Mouse (Mus musculus): ENCODE results near the gene Dnajc28. TPM values are rescaled to one million over a fixed set of nuclear protein-coding genes. Genes with fewer than 3 reads are reported as not detected.
A peak's percentile ranks its signal among the peaks of the same experiment; 100 is the strongest.
"Not testable (repeated sequence)": the region's sequence is repeated elsewhere in the genome, so short reads cannot be mapped to it uniquely, and the experiment has no call there.

The Dnajc28 gene
- polyA plus RNA-seq, 1 experiment from 2014 or later: 2.9 TPM

DNA sequence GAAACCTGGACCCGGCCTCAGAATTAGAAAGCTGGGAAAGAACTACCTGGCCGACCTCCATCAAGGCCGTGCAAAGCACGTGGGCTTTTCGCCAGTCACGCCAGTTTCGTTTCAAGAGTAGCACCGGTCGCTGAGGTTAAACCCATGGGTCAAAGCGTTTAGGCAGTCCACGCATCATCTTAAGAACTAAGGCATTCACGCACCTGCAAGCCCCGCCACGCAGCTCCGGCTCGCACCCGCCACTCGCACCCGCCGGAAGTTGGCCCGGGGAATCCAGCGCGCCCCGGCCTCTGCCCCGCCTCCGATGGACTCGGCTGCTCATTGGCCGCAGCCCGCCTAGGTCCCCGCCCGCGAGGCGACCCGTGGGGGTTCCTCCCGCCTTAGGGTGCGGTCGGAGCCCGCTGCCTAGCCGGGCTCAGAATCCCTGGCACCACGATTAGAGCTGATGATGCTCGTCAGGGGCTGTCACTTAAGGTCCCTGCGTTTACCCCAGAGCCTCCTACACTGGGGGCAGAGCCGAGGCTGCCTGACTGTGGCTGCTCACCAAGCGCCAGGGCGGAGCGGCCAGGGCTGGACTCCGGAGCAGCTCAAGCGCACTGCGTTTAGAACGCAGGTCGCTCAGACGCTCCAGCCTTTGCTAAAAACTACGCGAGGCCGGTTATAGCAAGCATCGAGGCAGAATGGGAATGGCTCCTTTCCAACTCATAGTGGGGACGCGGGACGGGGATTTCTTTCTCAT lies 28.0 kb upstream of the Dnajc28 start, which contains the start of gene Gart:
Gart (minus strand) TSS at position 272 of the 739 bp plus-strand sequence.
- no peaks in the 10 kb centered on the region for H3K9me3 ChIP-seq
- peak within 1 kb of the TSS; percentile 99 for H3K27ac ChIP-seq
- H3K27me3 ChIP-seq (ENCODE audit: insufficient read depth, poor library complexity, severe bottlenecking): no peaks in the 10 kb centered on the region
- H3K4me3 ChIP-seq: peak within 1 kb of the TSS; percentile 87
- peaks cover 26% of the 10 kb centered on the region for H3K36me3 ChIP-seq
- H3K4me1 ChIP-seq: peaks cover 10% of the 10 kb centered on the region
- under 1% methylated on average over 59 of the region's 59 CpGs for WGBS
- DNase-seq (ENCODE audit: low spot score): peak; percentile 97

DNA sequence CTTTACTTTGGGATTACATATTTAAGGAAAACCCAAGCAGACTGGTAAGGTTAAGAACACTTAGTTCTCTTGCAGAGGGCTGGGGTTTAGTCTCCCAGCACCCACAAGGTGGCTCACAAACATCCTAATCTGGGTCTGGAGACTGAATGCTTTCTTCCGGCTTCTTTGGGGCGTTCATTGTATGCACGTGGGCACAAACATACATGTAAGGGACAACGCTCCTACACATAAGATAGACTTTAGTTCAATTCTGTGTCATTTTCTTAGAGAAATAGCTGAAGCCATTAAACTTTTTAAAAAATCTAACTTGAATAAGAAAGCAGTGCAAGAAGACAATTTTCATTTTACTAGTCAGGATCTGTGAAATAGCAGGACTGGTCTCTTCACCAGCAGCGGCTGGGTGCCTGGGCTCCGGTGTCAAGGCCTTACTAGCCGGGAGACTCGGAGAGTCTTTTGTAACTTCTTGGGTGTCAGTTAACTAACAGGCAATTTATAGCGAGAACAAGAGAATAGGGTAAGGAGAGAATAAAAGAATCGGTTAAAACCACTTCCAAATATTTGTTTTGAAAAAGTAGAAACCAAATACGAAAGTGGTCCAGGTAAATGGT lies 27.3 kb upstream of the Dnajc28 start:
- Histone ChIP-seq H3K9me3 (no peaks in the 10 kb centered on the region), H3K36me3 (peaks cover 26% of the 10 kb centered on the region), H3K4me1 (peaks cover 10% of the 10 kb centered on the region), H3K4me3 (peak overlapping the region; percentile 87), H3K27me3 (ENCODE audit: insufficient read depth, poor library complexity, severe bottlenecking) (no peaks in the 10 kb centered on the region), H3K27ac (peak overlapping the region; percentile 99)
- WGBS: 2% methylated on average over 11 of the region's 11 CpGs
- peak; percentile 76 for DNase-seq (ENCODE audit: low spot score)

DNA sequence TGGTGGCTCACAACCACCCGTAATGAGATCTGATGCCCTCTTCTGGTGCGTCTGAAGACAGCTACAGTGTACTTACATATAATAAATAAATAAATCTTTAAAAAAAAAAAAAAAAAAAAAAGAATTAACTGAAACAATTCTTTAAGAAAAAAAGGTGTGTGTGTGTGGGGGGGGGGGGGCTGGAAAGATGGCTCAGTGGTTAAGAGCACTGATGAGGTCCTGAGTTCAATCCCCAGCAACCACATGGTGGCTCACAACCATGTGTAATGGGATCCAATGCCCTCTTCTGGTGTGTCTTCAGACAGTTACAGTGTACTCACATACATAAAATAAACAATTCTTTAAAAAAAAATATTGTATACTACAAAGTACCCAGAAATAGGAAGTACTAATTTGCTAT lies 26.6 kb upstream of the Dnajc28 start:
- DNase-seq (ENCODE audit: low spot score): peak; percentile 63
- WGBS: 82% methylated on average over 1 of the region's 2 CpGs
- not testable (repeated sequence) for H3K27me3 ChIP-seq (ENCODE audit: insufficient read depth, poor library complexity, severe bottlenecking); H3K9me3 ChIP-seq; H3K27ac ChIP-seq
- Histone ChIP-seq H3K4me3 (peak overlapping the region; percentile 87), H3K4me1 (peaks cover 10% of the 10 kb centered on the region), H3K36me3 (peaks cover 29% of the 10 kb centered on the region)

DNA sequence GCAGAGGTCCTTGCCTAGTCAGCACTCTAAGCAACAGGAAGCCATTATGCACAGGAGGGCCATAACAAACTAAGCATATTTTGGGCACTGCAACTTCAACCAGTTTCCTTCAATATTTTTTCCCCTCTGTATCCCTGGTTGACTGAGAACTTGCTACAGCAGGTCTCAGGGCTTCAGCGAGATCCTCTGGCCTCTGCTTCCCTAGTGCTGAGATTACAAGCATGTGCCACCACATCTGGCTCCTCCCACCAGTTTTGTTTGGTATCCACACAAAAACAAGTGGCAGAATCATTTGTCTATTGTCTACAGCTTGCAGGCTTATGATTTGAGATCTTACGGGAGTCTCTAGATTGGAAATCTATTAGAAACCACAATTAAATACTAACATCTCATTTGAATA lies 26.1 kb upstream of the Dnajc28 start:
- Histone ChIP-seq H3K36me3 (peaks cover 34% of the 10 kb centered on the region), H3K4me1 (peaks cover 10% of the 10 kb centered on the region), H3K27ac (no peak overlapping the region), H3K27me3 (ENCODE audit: insufficient read depth, poor library complexity, severe bottlenecking) (no peaks in the 10 kb centered on the region), H3K9me3 (no peaks in the 10 kb centered on the region), H3K4me3 (no peak overlapping the region)
- DNase-seq (ENCODE audit: low spot score): peak; percentile 56
- WGBS: 76% methylated on average over 2 of the region's 2 CpGs

DNA sequence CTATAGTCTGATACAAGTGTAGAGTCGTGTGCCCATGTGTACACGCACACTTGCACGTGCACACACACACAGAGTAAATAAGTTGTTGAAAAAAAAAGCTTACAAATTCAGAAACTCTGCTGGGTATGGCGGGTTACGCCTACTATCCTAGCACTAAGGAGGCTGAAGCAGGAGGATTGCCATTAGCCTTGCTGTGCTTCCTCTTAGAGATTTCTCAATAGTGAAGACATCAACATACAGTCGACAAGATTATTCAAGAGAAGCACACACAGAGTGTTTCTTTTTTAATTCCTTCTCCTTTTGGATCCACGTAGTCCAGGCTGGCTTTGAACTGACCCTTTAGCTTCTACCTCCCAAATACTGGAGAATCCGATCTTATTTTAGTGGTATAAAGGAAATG lies 21.3 kb upstream of the Dnajc28 start:
- no peak overlapping the region for H3K27ac ChIP-seq
- no peaks in the 10 kb centered on the region for H3K27me3 ChIP-seq (ENCODE audit: insufficient read depth, poor library complexity, severe bottlenecking)
- H3K4me1 ChIP-seq: peaks cover 3% of the 10 kb centered on the region; the same call in 1 of the 2 replicates
- no peak overlapping the region for H3K4me3 ChIP-seq
- WGBS: 94% methylated on average over 8 of the region's 8 CpGs
- no peaks in the 10 kb centered on the region for H3K9me3 ChIP-seq
- no peak for DNase-seq (ENCODE audit: low spot score)
- H3K36me3 ChIP-seq: peaks cover 81% of the 10 kb centered on the region

DNA sequence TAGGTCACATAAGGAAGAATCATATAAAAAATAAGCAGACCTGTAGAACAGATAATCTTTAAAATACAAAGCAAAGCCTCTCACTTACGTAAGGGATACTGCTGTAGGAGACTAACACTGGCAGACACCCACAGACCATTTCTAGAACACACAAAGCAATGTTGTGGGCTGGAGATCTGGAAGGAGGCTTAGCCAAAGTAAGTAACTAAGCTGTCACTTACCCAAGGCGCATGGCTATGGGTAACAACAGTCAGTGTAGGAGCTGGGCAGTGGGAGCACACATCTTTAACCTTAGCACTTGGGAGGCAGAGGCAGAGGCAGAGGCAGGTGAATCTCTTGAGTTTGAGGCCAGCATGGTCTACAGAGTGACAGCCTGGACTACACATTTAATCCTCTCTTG lies 20.8 kb upstream of the Dnajc28 start:
- Histone ChIP-seq H3K4me3 (no peak overlapping the region), H3K27ac (no peak overlapping the region), H3K36me3 (peaks cover 87% of the 10 kb centered on the region), H3K9me3 (no peaks in the 10 kb centered on the region), H3K27me3 (ENCODE audit: insufficient read depth, poor library complexity, severe bottlenecking) (no peaks in the 10 kb centered on the region), H3K4me1 (no peaks in the 10 kb centered on the region)
- DNase-seq (ENCODE audit: low spot score): no peak
- WGBS: 95% methylated on average over 2 of the region's 2 CpGs

DNA sequence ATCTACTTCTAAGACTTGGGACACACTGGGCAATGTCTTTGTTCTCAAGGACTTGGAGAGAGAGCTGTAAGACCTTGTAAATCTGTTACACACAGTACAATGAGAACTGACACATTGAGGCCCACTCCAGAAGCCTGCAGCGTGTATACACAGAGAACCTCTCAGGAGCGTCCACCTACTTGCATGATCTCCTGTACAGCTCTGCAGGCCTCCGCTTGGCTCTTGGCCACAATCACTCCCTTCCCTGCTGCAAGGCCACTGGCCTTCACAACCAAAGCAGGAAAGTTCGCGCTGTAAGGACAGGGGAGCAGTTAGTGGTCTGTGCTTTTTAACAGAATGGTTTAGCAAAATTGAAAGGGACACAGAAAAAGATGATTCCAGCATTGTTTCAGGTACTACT lies 20.3 kb upstream of the Dnajc28 start:
- no peaks in the 10 kb centered on the region for H3K9me3 ChIP-seq
- H3K36me3 ChIP-seq: peaks cover 91% of the 10 kb centered on the region
- 91% methylated on average over 5 of the region's 5 CpGs for WGBS

DNA sequence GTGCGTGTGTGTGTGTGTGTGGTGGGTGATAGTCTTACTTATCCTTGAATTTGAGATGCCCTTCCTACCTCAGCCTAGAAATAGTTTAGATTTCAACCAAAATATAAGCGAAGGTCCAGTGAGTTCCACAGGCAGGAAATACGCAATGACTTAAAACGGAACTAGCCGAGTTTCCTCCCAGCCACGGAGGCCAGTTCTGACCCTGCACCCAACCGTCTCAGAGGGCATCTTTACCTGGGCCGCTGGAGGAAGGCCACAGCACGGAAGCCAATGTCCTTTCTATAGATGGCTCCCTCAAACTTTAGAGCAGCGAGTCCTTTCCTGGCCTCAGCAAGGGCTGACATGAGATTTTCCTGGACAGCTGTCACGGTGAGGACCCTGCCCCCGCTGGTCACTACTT lies 14.8 kb upstream of the Dnajc28 start:
- Histone ChIP-seq H3K36me3 (peaks cover 97% of the 10 kb centered on the region), H3K4me1 (no peaks in the 10 kb centered on the region), H3K27me3 (ENCODE audit: insufficient read depth, poor library complexity, severe bottlenecking) (no peaks in the 10 kb centered on the region), H3K27ac (no peak overlapping the region), H3K9me3 (no peaks in the 10 kb centered on the region), H3K4me3 (no peak overlapping the region)
- DNase-seq (ENCODE audit: low spot score): no peak
- WGBS: 92% methylated on average over 12 of the region's 12 CpGs

More for the DNA sequence above, 20.3 kb upstream of the Dnajc28 start:
- Histone ChIP-seq H3K27me3 (ENCODE audit: insufficient read depth, poor library complexity, severe bottlenecking) (no peaks in the 10 kb centered on the region), H3K4me1 (no peaks in the 10 kb centered on the region), H3K4me3 (no peak overlapping the region), H3K27ac (no peak overlapping the region)
- no peak for DNase-seq (ENCODE audit: low spot score)

DNA sequence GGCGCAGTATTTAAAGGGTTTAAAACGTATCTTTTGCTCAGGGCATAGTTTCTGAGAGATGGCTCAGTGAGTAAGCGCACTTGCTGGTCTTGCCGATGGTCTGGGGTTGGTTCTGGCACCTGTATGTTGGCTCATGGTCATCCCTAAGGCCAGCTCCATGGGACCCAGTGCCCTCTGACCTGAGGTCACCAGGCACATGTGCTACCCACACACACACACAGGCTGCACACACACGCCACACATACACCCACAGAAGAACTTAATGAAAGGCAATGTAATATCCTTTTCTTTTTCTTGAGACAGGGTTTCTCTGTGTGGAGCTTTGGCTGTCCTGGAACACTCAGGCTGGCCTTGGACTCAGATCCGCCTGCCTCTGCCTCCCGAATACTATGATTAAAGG lies 14.1 kb upstream of the Dnajc28 start:
- no peaks in the 10 kb centered on the region for H3K27me3 ChIP-seq (ENCODE audit: insufficient read depth, poor library complexity, severe bottlenecking)
- WGBS: 96% methylated on average over 7 of the region's 7 CpGs
- no peak for DNase-seq (ENCODE audit: low spot score)
- H3K9me3 ChIP-seq: no peaks in the 10 kb centered on the region
- H3K27ac ChIP-seq: no peak overlapping the region
- no peaks in the 10 kb centered on the region for H3K4me1 ChIP-seq
- H3K36me3 ChIP-seq: peaks cover 97% of the 10 kb centered on the region
- H3K4me3 ChIP-seq: no peak overlapping the region

DNA sequence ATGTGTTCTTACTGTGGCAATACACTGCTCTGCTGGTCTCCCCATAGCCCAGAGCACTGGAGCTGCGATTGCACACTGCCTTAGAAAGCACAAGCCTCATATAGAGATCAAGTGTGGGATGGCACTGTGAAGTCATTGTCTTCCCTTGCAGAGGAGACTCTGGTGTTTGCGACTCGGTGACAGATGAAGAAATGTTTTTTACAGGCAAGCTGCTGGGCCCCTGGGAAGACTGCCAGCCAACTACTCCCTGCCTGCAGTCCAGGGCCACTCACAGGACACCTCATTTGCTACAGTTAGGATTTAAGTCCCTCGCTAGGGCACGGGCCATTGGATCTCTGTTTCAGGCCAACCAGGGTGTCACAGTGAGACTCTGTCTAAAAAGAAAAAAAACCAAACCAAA lies 13.6 kb upstream of the Dnajc28 start:
- no peak for DNase-seq (ENCODE audit: low spot score)
- Histone ChIP-seq H3K27me3 (ENCODE audit: insufficient read depth, poor library complexity, severe bottlenecking) (no peaks in the 10 kb centered on the region), H3K4me3 (no peak overlapping the region), H3K36me3 (peaks cover 97% of the 10 kb centered on the region), H3K9me3 (no peaks in the 10 kb centered on the region), H3K27ac (no peak overlapping the region), H3K4me1 (no peaks in the 10 kb centered on the region)
- 92% methylated on average over 5 of the region's 5 CpGs for WGBS

DNA sequence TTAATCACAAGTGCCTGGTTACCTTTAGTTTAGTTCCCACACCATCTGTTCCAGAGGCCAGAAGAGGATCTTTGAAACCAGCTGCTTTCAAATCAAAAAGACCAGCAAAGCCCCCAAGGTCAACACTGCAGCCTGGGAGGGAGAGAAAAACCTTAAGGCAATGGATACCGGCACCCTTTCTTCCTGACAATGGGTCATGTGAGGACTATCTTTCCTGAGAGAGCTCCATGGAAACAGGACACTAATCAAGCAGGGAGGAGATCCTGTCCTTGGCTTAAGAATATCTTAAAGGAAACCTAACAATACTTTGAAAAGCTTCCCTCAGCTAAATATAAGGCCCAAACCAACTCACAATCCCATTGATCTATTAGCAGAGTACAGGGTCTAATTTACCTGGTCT lies 11.8 kb upstream of the Dnajc28 start:
- H3K27ac ChIP-seq: no peak overlapping the region
- H3K4me3 ChIP-seq: no peak overlapping the region
- H3K36me3 ChIP-seq: peaks cover 95% of the 10 kb centered on the region
- no peaks in the 10 kb centered on the region for H3K4me1 ChIP-seq
- no peaks in the 10 kb centered on the region for H3K27me3 ChIP-seq (ENCODE audit: insufficient read depth, poor library complexity, severe bottlenecking)
- H3K9me3 ChIP-seq: no peaks in the 10 kb centered on the region
- WGBS: 85% methylated on average over 1 of the region's 1 CpGs
- no peak for DNase-seq (ENCODE audit: low spot score)

DNA sequence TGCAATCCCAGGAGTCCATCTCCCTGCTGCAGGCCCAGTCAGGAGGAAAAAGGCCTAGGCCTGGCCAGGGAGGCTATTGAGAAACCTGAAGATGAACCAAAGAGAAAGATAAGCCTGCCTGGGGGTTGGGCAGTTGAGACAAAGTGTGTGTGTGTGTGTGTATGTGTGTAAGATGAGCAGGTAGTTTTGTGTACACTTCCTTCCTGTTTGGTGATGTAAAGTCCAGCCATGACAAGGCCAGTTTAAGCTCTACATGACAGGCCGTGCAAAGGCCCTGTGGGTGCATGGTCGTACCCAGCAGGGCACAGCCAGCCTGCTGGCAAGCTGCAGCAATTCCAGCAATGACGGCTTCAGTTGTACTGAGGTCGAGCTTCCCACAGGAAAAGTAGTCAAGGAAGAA lies 10.9 kb upstream of the Dnajc28 start:
- Histone ChIP-seq H3K9me3 (no peaks in the 10 kb centered on the region), H3K27me3 (ENCODE audit: insufficient read depth, poor library complexity, severe bottlenecking) (no peaks in the 10 kb centered on the region)
- 84% methylated on average over 4 of the region's 4 CpGs for WGBS

DNA sequence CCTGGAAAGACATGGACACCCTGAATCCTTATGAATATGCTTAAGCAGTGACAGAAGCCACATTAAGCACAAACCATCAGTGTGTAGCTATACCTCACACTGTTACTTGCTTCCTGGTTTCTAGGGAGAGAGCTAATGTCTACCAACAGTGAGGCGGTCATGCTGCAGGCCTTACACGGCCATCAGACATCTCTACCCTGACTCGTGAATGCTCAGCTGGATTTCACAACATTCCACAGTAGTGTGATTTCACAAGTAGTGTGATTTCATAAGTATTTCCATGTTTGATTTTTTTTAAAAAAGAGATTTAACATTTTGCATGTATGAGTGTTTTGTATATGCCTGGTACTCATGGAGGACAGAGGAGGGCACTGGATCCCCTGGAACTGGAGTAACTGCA lies 9.8 kb upstream of the Dnajc28 start:
- Histone ChIP-seq H3K4me3 (no peak overlapping the region), H3K27me3 (ENCODE audit: insufficient read depth, poor library complexity, severe bottlenecking) (no peaks in the 10 kb centered on the region), H3K4me1 (no peaks in the 10 kb centered on the region), H3K27ac (no peak overlapping the region), H3K36me3 (peaks cover 94% of the 10 kb centered on the region), H3K9me3 (no peaks in the 10 kb centered on the region)
- WGBS: 89% methylated on average over 3 of the region's 3 CpGs
- DNase-seq (ENCODE audit: low spot score): no peak

More for the DNA sequence above, 10.9 kb upstream of the Dnajc28 start:
- no peak for DNase-seq (ENCODE audit: low spot score)
- Histone ChIP-seq H3K36me3 (peaks cover 95% of the 10 kb centered on the region), H3K4me3 (no peak overlapping the region), H3K27ac (no peak overlapping the region), H3K4me1 (no peaks in the 10 kb centered on the region)
